Mouse (Mus musculus) embryo, embryonic 10 days (tissue): ENCODE measurements around the gene Zfp541.

Experiments used
- DNase-seq: peaks from one replicate; pipeline ENCODE4 v3.0.0-alpha.2; 2015; ENCODE audit warnings: low spot score

Zfp541 gene

DNA sequence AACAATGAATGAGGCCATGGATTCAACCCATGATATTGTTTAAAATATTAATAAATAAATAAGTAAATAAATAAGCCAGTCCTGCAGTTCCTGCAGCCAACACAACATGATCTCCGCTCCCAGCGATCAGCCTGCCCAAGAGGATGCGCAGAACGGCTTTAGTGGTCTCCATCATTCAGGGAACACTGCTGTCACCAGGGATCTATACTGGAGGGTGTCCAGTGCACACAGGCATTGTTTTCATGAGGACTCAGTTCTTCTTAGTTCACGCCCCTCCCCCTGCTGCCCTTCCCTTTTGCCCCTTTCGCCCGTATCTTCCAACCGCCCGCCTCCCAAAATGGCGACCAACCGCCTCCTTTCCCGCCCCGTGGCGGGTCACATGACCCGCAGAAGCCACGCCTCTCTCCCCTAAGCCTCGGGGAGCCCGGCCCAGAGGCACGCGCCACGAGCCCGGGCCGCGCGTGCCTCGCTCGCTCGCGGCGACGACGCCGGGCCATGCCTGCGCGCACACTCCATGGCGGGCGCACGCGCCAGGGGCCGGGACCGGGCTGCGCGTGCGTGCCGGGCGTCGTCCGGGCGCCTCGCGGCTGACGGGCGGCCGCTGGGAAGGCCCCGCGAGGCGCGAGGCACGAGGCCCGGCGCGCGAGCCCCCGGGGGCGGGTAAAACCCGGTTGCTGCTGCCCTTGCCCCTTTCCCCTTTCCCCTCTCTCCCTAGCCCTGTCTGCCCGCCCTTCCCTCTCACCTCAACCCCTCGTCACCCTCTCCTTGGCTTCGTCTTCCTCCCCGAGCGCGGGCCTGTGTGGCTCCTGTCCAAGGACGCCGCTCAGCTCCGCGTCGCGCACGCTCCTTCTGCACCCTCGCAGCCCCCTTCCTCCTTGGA lies at the start of gene Zfp541:
Gene Zfp541 (plus strand): TSS at position 596 of the 880 bp plus-strand sequence.
- no peak for DNase-seq

DNA sequence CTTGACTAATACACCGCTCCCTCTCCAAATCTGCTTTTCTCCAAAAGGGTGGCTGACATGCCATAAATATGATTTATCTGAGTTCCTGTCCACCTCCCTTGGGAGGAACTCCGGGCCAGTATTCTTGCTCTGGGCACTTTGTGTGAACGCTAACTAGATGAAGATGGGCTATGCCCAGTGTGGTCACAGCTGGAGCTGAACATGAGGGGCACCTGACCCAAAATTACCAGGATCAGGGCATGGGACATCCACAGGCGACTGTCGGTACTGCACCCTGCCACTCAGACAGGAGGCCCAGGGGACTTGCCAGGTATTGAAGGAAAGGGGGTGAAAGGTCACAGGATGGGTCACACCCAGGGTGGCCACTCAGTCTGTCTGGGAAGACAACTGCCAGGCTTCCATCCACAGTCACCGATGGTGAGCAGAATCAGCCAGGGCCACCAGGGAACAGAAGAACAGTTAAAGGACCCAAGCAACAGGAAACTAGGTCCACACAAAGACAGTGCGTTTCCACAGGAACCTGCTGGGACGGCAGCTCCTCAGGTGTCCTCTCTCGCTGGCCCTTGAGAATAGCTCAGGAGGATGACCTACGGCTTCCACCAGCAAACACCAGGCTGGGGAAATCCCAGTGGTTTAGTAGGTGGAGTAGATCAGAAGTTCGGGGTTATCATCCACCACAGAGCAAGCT lies 48.9 kb upstream of the Zfp541 start:
- DNase-seq = no peak

DNA sequence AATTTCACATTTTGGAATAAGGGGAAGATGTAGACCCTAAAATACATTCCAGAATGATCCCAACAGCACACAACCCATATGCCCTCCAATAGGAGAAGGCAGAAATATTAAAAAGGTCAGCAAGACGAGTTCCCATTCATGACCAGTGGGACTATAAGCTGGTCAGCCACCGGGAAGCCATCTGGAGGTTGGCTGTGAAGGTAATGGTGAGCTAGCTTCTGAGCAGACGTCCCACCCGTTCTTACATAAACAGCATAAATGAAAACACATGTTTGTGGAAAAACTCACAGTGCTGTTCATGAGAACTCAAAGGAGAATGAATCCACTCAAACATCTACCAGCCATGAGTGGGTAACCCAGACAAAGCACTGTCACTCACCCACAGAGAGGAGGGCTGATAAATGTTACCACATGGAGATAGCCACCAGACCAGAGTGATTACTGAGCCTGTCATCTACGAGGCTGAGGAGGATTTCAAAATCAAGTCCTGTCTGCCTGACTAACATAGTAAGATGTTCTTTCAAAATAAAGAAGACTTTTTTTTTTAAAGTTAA lies 47.8 kb upstream of the Zfp541 start:
- no peak for DNase-seq

DNA sequence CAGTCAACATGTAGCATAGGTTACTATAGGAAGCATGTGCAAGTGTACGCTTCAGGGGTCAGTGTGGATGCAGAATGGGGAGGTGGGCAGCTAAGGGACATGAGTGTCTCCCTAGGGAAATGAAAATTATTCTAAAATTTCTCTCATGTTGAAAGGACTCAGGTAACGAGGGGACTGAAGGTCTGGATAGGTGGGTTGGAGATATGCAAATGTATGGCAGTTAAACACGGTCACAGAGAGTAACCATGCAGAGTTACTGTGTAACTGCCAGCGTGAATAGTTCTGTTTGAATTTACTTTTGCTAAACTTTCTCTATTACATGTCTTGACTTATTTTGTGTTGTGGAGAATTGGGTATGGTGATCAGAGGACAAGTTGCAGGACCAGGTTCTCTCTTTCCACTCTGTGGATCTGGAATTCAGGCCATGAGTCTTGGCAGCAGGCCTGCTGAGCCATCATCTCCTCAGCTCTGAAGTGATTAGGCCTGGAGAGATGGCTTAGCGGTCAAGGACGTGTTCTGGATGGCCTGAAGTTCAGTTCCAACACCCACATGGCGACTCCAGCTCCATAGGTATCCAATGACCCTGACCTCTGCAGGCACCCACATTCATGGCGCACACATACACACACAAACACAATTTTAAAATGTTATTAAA lies 47.0 kb upstream of the Zfp541 start:
- DNase-seq = no peak

DNA sequence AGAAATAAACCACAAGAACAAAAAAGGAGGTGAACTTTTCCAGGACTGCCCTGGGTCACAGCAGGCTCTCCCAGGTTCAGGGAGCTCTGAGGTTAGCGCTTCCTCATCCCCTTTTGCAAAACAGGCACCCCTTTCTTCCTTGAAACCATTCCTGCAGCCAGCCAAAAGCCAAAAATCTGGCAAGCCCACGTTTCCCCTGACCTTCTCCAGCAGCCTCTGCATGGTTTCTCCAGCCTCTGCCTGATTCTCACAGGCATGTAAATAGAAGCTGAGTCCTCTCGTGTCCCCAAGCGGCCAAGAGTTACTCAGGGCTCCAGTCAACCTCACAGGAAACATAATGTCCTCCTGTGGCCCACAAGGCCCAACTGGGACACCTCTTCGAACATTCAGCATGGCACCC lies 46.2 kb upstream of the Zfp541 start:
- DNase-seq = no peak

DNA sequence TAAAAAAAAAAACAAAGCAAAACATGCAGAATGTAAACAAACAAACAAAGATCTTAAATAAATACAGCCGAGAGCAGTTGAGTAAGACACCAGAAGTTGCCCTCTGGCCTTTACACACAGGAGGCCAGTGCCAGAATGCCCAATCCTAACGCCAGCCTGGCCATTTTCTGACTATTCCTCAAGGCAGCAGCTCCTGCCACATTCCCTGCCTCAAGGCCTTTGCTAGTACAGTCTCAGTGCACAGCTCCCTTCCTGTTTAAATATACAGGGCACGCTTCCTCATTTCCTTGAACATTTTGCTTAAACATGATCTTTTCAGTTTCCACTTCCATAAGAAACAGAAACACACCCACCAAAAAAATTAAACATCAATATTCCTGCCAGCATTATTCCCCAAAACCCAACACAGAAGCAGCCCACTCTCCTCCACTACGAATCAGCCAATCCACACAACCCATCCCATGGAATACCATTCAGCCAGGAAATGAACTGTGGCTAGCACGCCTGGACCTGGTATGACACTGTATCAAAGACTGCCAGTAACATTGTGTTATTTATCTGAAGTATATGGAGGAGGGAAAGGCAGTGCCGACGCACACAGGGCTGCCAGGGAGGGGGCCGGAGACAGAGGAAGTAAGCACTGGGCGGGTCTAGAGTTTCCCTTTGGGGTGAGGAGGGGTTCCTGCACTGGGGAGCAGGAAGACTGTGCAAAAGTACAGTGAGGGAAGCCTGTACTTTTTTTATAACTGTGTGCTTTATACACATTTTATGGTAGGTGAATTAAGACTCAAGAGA lies 43.4 kb upstream of the Zfp541 start:
- no peak for DNase-seq

DNA sequence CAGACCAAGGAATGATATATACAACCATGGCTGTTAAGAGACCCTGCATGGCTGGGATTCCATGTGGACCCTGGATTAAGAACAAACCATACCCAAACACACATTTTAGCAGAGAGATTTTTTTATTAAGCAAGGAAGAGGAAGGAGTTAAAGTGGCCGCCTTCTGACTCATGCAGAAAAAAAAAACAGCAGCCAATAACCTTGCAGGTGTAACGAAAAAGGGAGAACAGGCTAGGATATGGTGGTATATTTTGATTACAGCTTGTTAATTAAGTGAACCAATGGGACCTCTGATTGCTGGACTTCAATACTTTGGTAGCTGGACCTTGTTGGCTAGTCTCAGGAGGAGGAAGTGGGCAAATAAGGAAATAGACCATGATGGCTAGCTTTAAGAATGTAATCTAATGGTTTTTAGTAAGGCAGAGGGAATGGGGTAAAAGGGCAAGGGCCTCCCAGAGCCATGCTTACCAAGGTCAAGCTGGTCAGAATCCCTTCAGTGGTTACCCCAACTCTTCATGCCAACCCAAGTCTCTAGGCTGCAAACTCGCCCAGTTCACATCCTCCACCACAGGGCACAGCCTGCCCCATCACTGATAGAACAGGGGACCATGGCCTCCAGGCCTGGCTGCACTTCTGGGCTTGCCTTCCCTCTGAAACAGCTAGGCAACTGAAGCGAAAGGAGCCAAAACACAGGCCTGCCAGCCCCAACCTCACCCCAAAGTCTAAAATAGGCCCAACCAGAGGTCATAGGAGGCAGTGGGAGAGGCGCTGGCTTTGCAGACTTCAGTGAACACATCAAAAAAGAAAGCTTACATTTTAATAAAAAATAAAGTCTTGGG lies 42.1 kb upstream of the Zfp541 start:
- DNase-seq = no peak

DNA sequence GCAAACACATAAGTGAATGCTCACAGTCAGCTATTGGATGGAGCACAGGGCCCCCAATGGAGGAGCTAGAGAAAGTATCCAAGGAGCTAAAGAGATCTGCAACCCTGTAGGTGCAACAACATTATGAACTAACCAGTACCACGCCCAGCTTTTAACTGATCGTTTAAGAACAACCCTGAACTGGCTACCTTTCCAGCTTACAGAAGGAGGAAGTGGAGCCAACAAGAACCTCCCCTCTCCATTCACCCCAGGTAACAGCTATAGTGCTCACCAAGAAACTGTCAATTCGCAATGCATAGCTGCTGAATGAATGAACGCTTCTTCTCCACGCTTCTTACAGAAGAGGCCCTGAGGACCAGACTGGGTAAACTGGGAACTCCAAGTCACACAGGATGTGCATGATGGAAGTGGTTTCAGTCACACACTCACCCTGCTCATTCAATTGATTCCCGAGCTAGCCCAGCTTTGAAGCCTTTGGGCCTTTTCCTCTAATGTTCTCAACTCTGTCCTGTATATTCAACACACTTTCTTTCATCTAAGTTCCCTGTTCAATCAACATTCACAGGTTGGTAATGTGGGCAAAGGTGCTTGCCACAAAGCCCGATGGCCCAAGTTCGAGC lies 36.9 kb upstream of the Zfp541 start:
- DNase-seq = no peak

DNA sequence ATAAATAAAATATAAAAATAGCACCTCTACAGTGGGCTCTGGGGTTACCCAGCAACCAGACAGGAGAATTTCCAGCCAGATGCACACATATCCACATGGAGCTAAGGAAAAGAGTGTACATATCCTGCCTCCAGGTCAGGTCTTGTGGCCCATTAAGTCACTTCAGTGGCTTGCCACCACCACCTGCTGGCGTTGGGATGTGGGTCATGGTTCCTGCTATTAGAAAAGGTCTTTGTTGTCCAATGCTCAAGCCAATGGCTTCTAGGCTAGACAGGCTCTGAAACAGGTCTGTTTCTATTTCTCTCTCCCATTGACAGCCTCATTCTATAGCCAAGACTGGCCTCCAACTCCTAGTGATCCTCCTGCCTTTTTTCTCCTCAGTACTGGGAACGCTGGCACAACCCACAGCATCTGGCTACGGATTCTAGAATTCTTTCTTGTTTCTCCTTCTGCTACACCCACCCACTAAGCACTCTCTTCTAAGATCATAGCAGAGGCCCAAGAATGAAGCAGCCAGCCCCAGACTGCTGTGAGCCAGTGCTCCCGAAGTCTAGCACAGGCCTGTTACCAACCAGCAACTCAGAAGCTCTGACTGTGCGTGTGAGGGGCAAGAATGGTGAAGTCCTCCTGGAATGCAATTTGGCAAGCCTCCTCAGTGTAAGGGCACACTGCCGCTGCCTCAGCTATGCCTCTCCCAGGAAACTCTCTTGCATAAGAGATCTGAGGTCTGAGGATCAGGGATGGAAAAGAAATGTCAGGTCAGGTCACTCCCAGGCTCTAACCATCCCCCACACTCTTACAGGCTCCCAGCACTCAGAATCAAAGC lies 33.3 kb upstream of the Zfp541 start:
- no peak for DNase-seq

DNA sequence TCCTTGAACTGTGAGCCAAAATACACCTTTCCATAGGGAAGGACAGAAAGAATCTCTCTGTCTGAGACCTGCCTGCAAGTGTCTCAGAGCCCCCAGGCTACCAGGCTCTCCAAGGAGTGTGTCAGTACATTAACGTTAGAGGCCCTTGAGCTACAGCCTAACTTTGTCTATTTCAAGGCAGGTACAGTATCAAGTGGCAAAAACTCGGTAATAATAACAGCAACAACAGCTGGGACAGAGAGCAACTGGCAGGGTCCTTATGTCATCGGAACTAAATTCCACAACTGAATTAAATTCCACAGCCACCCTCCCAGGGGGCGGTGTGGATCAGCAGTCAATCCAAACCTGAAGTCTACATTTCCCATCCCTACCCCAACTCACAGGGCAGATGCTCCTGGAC lies 30.5 kb upstream of the Zfp541 start:
- no peak for DNase-seq

DNA sequence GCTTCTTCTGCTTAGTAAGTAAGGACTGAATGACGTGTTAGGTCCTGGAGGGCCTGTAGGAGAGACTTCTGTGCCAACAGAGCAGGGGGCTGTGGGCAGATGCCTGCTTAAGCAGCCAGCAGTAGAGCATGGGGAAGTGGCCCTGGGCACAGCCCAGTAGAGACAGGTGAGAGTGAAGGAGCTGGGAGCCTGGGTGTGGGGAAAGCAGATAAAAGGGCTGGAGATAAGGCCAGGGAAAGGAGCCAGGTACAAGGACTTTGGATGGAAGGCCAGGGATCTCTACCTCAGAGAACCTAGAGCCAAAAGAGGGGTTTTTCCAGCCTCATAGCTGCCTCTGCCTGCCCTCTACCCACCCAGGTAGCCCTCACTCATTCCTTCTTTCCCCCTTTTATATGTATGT lies 28.6 kb upstream of the Zfp541 start:
- no peak for DNase-seq

DNA sequence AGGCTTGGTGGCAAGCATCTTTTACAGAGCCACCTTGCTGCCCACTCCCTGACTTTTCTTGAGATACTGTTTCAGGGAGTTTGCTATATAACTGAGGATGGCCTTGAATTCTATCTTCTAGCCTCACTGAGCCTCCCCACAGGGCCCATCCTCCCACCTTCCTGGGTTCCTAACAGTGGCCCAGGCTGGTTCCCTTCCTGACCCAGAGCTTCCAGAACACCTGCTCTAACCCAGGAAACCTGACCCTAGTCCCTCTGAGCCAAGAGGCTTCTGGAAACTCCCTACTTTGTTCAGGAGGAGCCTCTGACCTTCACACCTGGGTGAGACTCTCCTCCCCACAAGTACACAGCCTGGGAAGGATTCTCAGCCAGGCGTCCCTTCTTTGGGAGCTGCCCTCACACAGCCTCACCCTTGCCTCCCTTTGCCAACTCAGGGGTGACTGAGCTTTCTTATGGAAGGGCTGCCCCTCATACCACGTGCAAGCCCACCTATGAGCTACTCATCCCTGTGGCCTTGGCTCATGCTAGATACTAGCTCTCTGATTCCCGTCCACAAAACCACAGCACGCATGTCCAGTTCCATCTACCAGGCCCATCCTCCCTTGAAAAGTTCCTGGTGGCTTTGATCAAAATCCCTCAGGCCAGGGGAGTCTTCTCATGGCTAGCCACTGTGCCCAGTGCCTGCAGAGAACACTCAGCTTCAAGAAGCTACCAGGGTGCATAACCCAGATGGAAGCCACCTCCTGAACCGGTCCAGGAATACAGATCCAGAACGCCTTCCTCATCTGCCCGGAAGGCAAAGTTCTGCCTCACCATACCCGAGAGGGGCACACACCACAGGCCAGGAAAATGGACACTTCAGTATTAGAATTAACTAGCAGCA lies 27.8 kb upstream of the Zfp541 start:
- no peak for DNase-seq

DNA sequence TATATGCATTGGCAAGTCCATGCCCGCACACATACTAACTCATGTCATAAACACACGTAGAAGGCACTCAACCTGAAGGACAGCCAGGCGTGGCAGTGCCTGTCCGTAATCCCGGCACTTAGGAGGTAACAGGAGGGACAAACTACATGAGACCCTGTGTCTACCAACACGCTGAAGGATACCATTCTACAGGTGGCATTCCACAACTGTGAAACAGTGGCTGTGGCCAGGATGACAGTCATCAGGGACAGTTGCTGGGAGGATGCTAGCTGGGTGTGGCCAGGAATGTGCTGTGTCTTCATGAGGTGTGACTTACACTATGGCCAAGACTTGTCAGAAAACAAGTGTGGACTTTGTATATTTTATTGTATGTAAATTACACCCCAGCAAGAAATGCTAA lies 24.6 kb upstream of the Zfp541 start:
- no peak for DNase-seq

DNA sequence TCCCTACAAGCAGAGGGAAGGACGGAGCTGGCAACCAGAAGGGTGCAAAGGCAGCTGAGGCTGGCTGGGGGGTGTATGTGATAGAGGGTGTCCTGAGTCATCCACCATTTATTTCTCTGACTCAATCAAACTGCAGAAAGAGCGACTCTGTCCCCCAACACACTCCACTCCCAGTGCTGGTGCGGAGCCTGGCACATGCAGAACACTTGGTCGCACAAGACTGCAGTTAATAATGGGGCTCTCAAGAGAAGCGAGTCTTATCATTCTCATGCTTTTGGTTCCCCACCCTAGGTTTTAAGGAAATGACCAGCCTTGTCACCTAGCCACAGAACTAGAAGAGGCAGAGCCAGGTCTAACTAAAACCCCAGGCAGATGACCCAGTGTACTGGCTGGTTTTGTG lies 22.3 kb upstream of the Zfp541 start:
- no peak for DNase-seq

DNA sequence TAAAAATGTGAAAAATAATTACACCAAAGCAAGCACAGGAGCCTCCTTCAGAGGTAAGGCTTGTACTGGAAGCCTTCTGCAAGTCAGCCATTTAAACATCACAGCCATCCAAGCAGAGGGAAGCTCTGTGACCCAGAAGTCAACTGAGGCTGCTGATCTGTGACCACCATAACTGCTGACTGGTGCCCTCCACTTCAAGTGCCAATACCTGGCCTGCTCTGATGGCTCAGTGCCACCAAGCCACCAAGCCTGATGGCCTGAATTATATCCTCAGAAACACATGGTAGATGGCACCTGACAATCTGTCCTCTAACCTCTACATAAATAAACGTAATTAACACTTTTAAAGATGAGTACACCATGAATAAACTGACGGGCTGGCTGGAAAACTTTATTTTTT lies 20.4 kb upstream of the Zfp541 start:
- no peak for DNase-seq

DNA sequence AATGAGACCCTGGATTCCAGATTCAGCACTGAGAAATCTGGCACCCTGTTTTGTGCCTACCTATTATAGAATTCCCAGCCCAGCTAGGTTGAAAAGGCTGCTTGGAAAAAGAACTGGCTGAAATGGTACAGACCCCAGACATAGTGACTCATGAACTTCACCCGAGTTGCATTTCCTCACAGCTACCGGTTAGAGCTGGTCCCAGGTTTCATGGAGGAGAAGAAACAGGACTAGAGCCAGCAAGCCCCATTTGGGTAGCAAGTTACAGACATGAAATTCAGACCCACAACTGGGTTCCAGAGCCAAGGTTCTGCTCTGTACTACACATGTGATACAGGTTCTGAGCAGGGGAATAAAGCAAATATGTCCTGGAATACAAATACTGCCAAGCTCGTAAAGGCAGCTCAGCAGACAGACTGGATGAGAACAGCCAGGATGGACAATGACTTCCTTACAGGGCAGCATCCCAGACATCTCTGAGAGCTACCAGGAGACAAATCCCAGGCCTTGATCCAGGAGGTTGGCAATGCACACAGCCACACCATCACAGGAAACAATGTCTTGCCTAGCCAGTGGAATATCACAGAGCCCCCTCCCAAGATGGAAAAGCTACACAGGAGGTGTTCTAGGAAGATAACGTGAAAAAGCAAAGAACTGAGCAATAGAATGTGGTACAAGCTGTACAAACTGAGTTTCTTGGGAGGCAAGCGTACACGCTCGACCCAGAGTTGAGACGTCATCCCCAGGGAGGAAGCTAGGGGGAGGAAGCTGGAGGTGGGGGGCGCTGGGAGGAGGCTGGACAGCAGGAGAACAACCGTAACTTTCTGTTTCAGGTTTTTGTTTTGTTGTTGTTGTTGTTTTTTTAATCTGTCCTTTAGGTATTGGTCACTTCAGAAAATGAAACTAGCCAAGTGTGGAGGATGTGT lies 18.5 kb upstream of the Zfp541 start:
- DNase-seq = no peak

DNA sequence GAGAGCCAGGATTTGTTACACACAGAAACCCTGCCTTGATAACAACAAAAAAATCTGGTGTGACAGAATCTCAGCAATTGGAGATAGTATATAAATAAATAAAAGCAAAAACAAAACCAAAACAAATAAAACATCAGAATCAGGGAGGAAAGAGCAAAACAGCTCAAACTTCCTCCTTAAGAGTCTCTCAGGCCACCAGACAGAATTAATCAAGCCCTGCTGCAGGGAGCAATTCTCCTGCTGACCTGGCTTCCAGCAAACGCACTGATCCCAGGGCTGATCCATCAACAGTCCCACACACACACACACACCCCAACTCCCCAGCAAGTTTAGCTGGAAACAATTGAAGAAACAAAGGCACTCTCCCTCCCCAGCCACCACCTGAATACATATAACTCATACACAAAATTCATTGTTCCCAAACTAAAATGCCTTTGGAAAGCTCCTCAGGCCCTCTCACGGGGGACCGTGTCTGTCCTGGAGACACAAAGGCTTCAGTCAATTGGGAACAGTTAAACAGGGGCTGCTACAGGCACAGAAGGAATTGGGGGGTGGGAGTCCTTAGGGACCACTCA lies 17.7 kb upstream of the Zfp541 start:
- peak; percentile 42 for DNase-seq
